Mouse (Mus musculus): ENCODE measurements around the gene Rorc. TPM values are rescaled to one million over a fixed set of nuclear protein-coding genes. Genes with fewer than 3 reads are reported as not detected.
A peak's percentile ranks its signal among the peaks of the same experiment; 100 is the strongest.

The Rorc gene
- polyA plus RNA-seq, 1 experiment: 28.3 TPM

DNA sequence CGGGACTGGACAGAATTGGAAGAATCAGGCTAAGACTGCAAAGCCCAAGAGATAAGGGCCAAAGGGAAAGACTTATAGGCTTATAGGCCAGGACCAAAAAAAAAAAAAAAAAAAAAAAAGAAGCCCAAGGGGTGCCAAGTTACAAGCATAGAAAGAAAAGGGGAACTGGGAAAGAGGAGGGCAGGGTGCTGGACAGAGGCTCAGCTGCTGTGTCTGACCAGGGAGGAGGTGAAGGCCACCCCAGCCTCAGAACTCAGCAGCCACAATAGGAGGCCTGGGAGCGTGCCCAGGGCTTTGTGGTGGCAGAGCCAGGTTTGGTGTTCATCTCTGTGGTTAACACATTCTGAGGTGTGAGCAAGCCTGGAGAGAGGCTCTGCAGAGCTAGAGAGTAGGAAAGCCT is 2.6 kb downstream of the Rorc start:
- 60% methylated on average over 2 of the region's 2 CpGs for WGBS
- Histone ChIP-seq H3K4me1 (ENCODE audit: control insufficient read depth, insufficient read depth, insufficient read length, low read length) (peaks cover 44% of the 10 kb centered on the region), H3K27ac (ENCODE audit: insufficient read depth, low read depth, low read length) (no peak overlapping the region), H3K36me3 (ENCODE audit: control insufficient read depth, insufficient read depth, low read length) (peaks cover 9% of the 10 kb centered on the region), H3K4me3 (ENCODE audit: low read depth, low read length) (no peak overlapping the region), H3K27me3 (ENCODE audit: control insufficient read depth, insufficient read depth, low read length) (no peaks in the 10 kb centered on the region)
- TF ChIP-seq POLR2A (IDR thresholded peaks at IDR 0.05; ENCODE audit: low read depth, low read length) (no peak), CTCF (IDR thresholded peaks at IDR 0.05; ENCODE audit: extremely low read depth, insufficient read length, insufficient replicate concordance, low read depth, low read length) (no peak)

DNA sequence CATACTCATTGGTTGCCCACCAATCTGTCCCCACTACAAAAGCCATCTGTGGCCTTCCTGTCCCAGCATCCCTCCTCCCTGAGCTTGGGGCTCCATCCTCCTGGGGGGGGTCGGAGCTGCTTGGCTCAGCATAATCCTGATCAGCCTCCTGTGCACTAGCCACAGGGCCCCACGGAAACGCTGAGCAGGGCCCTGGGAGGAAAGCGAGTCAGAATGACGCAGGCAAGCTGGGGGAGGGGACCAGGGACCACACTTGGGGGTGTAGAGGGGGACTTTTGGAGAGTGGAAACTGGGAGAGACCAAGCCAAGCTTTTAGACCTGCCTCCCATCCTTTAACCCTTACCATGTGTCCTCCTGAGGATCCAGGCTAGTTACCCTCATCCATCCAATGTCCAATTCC is 3.3 kb downstream of the Rorc start:
- no peak overlapping the region for H3K27ac ChIP-seq (ENCODE audit: insufficient read depth, low read depth, low read length)
- 86% methylated on average over 5 of the region's 5 CpGs for WGBS
- H3K4me1 ChIP-seq (ENCODE audit: control insufficient read depth, insufficient read depth, insufficient read length, low read length): peaks cover 42% of the 10 kb centered on the region
- peaks cover 10% of the 10 kb centered on the region for H3K36me3 ChIP-seq (ENCODE audit: control insufficient read depth, insufficient read depth, low read length)
- no peak for TF ChIP-seq CTCF (IDR thresholded peaks at IDR 0.05; ENCODE audit: extremely low read depth, insufficient read length, insufficient replicate concordance, low read depth, low read length)
- no peaks in the 10 kb centered on the region for H3K27me3 ChIP-seq (ENCODE audit: control insufficient read depth, insufficient read depth, low read length)
- H3K4me3 ChIP-seq (ENCODE audit: low read depth, low read length): no peak overlapping the region

DNA sequence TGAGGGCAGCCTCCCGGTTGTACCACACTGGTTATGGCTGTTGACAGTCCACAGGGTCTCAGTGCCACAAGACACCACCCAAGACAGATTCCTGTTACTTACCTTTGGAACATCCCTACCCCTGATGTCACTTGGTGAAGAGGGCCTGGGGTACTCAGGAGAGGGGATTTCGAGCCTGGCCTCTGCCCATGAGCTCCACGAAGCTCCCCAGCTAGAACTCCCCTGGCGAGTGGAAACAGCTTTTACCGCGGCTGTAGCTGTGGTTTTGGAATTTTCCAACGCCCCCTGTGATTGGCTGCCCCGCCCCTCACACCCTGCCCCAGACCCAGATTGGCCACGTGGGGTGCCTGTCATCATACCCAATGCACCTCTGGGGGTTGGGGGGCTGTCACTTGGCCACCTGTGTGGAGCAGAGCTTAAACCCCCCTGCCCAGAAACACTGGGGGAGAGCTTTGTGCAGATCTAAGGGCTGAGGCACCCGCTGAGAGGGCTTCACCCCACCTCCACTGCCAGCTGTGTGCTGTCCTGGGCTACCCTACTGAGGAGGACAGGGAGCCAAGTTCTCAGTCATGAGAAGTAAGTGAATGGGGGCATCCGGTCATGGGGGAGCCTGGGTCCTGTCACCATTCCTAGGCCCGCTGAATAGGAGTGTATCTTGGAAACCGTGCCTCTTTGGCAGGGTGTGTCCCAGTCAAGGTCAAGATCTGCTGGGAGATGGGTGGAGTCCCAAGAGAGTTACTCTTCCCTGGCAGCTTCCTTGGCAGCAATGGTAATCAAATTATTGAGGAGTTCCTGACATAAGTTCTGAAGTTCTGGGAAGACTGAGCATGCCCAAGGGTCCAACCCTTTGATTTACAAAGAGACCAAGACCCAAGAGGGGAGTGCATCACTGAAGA is 4.7 kb downstream of the Rorc start:
- Histone ChIP-seq H3K4me1 (ENCODE audit: control insufficient read depth, insufficient read depth, insufficient read length, low read length) (peaks cover 36% of the 10 kb centered on the region), H3K36me3 (ENCODE audit: control insufficient read depth, insufficient read depth, low read length) (peaks cover 10% of the 10 kb centered on the region), H3K27ac (ENCODE audit: insufficient read depth, low read depth, low read length) (no peak overlapping the region), H3K27me3 (ENCODE audit: control insufficient read depth, insufficient read depth, low read length) (no peaks in the 10 kb centered on the region), H3K4me3 (ENCODE audit: low read depth, low read length) (peak overlapping the region; percentile 4; the same call in 1 of the 2 replicates)
- TF ChIP-seq POLR2A (IDR thresholded peaks at IDR 0.05; ENCODE audit: low read depth, low read length): no peak
- no peak for TF ChIP-seq CTCF (IDR thresholded peaks at IDR 0.05; ENCODE audit: extremely low read depth, insufficient read length, insufficient replicate concordance, low read depth, low read length)
- 39% methylated on average over 13 of the region's 13 CpGs for WGBS

DNA sequence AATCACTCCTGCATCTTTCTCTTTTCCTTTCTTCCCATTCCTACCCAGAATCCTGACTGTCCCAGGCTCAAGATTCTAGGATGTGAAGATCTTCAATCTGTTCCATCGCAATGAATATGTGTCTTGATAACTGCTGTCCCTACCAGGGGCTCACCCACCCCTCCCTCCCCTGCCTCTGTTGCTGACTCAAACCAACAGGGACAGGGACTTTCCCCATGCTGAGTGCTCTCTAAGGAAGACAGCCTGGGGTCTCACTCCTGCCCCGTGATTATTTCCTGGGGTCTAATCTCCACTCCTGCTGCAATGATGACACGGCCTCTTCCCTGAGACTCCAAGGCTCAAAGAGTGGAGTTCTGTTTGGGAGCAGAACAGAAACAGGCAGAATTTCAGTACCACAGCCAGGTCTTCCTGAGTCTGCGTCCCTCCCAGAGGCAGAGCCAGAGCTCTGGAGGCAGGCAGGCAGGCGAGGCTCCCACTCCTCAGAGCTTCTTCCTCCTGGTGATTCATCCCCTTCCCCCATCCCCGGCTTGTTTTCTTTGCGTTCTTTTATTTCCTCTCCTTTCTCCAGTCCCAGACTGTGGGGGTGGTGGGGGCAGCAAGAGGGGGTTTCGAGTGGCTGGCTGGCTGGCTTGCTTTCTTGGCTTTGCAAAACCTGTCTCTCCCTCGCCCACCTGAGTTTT is 7.4 kb downstream of the Rorc start:
- TF ChIP-seq POLR2A (IDR thresholded peaks at IDR 0.05; ENCODE audit: low read depth, low read length) (no peak), CTCF (IDR thresholded peaks at IDR 0.05; ENCODE audit: extremely low read depth, insufficient read length, insufficient replicate concordance, low read depth, low read length) (no peak)
- Histone ChIP-seq H3K27ac (ENCODE audit: insufficient read depth, low read depth, low read length) (no peak overlapping the region), H3K36me3 (ENCODE audit: control insufficient read depth, insufficient read depth, low read length) (peaks cover 10% of the 10 kb centered on the region), H3K27me3 (ENCODE audit: control insufficient read depth, insufficient read depth, low read length) (no peaks in the 10 kb centered on the region), H3K4me3 (ENCODE audit: low read depth, low read length) (no peak overlapping the region), H3K4me1 (ENCODE audit: control insufficient read depth, insufficient read depth, insufficient read length, low read length) (peaks cover 21% of the 10 kb centered on the region)
- 62% methylated on average over 9 of the region's 9 CpGs for WGBS

DNA sequence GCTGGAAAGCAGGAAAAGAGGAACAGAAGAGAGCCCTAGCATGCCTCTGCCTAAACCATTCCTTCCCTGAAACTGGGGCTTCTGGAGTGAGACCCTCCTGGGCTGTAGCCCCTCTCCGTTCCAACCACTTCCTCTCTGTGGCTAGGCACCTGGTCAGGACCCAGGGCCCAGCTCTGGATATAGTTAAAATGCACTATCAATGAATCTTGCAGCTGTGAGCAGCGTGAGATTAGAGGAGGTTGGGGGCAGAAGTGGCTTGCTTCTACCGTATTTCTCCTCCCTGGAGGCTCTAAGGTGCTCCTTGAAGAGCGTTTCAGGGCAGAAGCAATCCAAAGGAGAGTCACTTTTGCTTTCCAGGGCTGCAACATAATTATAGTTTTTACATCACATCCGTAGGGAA is 9.7 kb downstream of the Rorc start:
- Histone ChIP-seq H3K27ac (ENCODE audit: insufficient read depth, low read depth, low read length) (no peak overlapping the region), H3K36me3 (ENCODE audit: control insufficient read depth, insufficient read depth, low read length) (peaks cover 10% of the 10 kb centered on the region; the same call in 1 of the 2 replicates), H3K4me1 (ENCODE audit: control insufficient read depth, insufficient read depth, insufficient read length, low read length) (peaks cover 6% of the 10 kb centered on the region), H3K4me3 (ENCODE audit: low read depth, low read length) (no peak overlapping the region), H3K27me3 (ENCODE audit: control insufficient read depth, insufficient read depth, low read length) (no peaks in the 10 kb centered on the region)
- TF ChIP-seq CTCF (IDR thresholded peaks at IDR 0.05; ENCODE audit: extremely low read depth, insufficient read length, insufficient replicate concordance, low read depth, low read length): no peak
- whole genome bisulfite sequencing: 77% methylated on average over 5 of the region's 5 CpGs

DNA sequence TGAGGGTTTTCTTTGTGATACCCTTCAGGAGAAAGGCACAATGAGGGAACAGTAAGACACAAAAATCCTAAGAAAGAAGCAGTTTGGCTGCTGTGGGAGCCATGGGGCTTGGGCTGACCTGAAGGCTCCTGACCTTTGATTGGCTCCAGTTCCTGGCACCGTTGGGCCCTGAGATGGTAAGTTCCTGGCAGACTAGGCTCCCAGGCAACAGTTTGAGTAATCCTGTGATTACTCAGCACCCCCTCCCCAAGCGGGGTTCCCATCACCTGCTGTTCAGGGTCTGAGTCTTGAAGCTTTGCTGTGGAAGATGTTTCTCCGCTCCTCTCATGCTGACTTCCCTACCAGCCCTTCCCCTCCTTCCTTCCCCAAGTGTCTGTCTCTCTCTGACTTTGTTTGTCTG is 10.9 kb downstream of the Rorc start:
- H3K36me3 ChIP-seq (ENCODE audit: control insufficient read depth, insufficient read depth, low read length): peaks cover 17% of the 10 kb centered on the region
- TF ChIP-seq CTCF (IDR thresholded peaks at IDR 0.05; ENCODE audit: extremely low read depth, insufficient read length, insufficient replicate concordance, low read depth, low read length) (no peak), POLR2A (IDR thresholded peaks at IDR 0.05; ENCODE audit: low read depth, low read length) (no peak)
- 72% methylated on average over 3 of the region's 3 CpGs for WGBS
- H3K27me3 ChIP-seq (ENCODE audit: control insufficient read depth, insufficient read depth, low read length): no peaks in the 10 kb centered on the region
- no peaks in the 10 kb centered on the region for H3K4me1 ChIP-seq (ENCODE audit: control insufficient read depth, insufficient read depth, insufficient read length, low read length)
- no peak overlapping the region for H3K4me3 ChIP-seq (ENCODE audit: low read depth, low read length)
- H3K27ac ChIP-seq (ENCODE audit: insufficient read depth, low read depth, low read length): no peak overlapping the region

DNA sequence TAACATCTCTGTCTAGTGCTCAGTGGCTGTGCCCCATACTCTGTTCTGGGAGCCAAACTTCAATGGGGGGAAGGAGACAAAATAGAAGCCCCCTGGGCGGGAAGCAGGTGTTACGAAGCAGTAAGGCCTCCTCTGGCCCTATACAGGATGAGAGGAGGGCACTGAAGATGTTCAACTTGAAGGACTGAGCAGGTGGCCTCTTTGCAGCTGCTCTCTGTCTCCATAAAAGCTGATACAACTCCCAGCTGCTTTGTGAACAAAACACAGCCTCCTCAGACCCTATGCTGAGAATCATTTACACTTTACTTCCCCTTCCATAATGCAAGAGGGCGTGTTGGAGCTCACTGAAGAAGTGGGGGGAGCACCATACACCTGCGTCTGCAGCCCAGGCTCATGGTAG is 14.1 kb downstream of the Rorc start:
- TF ChIP-seq CTCF (IDR thresholded peaks at IDR 0.05; ENCODE audit: extremely low read depth, insufficient read length, insufficient replicate concordance, low read depth, low read length): no peak
- no peak for TF ChIP-seq POLR2A (IDR thresholded peaks at IDR 0.05; ENCODE audit: low read depth, low read length)
- no peaks in the 10 kb centered on the region for H3K4me1 ChIP-seq (ENCODE audit: control insufficient read depth, insufficient read depth, insufficient read length, low read length)
- 73% methylated on average over 4 of the region's 4 CpGs for WGBS
- H3K27ac ChIP-seq (ENCODE audit: insufficient read depth, low read depth, low read length): no peak overlapping the region
- H3K4me3 ChIP-seq (ENCODE audit: low read depth, low read length): no peak overlapping the region
- H3K27me3 ChIP-seq (ENCODE audit: control insufficient read depth, insufficient read depth, low read length): no peaks in the 10 kb centered on the region
- H3K36me3 ChIP-seq (ENCODE audit: control insufficient read depth, insufficient read depth, low read length): peaks cover 32% of the 10 kb centered on the region
